Mouse (Mus musculus) splenic B cell, adult 2 months (primary cell): ENCODE data around the gene Cavin1.

Experiments used
- DNase-seq: peaks from one replicate; pipeline ENCODE4 v3.0.0-alpha.2; 2011; ENCODE audit warnings: low read depth, low spot score
- H3K27me3 ChIP-seq: 2 replicates; pipeline ENCODE4 v1.6.1; 2012; ENCODE audit warnings: mild to moderate bottlenecking, low read length, moderate library complexity, mixed read lengths; ENCODE audit not compliant: control insufficient read depth, poor library complexity, insufficient read depth, severe bottlenecking
- H3K36me3 ChIP-seq: 2 replicates; pipeline ENCODE4 v1.6.1; 2012; ENCODE audit warnings: mild to moderate bottlenecking, low read length, moderate library complexity, mixed read lengths; ENCODE audit not compliant: control insufficient read depth, poor library complexity, insufficient read depth, severe bottlenecking

The Cavin1 gene

GRCm38 (mm10) chr11:100969189-100969743 is 1.4 kb downstream of the Cavin1 start:
- DNase-seq: no peak
- Histone ChIP-seq H3K27me3 (peaks cover 3% of the 10 kb centered on the region; the same call in 1 of the 2 replicates), H3K36me3 (no peaks in the 10 kb centered on the region)

GRCm38 (mm10) chr11:100968501-100968900 is 2.2 kb downstream of the Cavin1 start:
- no peak for DNase-seq
- Histone ChIP-seq H3K36me3 (no peaks in the 10 kb centered on the region), H3K27me3 (peaks cover 3% of the 10 kb centered on the region; the same call in 1 of the 2 replicates)

- 0 out of 2 replicates have a peak, but pooled peaks cover 1% of the 10 kb centered on the region for H3K27me3 ChIP-seq
- H3K36me3 ChIP-seq: no peaks in the 10 kb centered on the region
- DNase-seq: no peak
These were observed 2.7 kb downstream of the Cavin1 start for GRCm38 (mm10) chr11:100967881-100968420.

GRCm38 (mm10) chr11:100967376-100967775 is 3.3 kb downstream of the Cavin1 start:
- DNase-seq: no peak
- H3K36me3 ChIP-seq: no peaks in the 10 kb centered on the region

GRCm38 (mm10) chr11:100965760-100966159 is 4.9 kb downstream of the Cavin1 start:
- Histone ChIP-seq H3K27me3 (0 out of 2 replicates have a peak, but pooled peaks cover 1% of the 10 kb centered on the region), H3K36me3 (no peaks in the 10 kb centered on the region)
- DNase-seq: no peak

More at GRCm38 (mm10) chr11:100967376-100967775, 3.3 kb downstream of the Cavin1 start:
- 0 out of 2 replicates have a peak, but pooled peaks cover 1% of the 10 kb centered on the region for H3K27me3 ChIP-seq

GRCm38 (mm10) chr11:100964901-100965542 is 5.7 kb downstream of the Cavin1 start:
- DNase-seq: no peak
- Histone ChIP-seq H3K27me3 (no peaks in the 10 kb centered on the region), H3K36me3 (no peaks in the 10 kb centered on the region)

GRCm38 (mm10) chr11:100964180-100964579 is 6.5 kb downstream of the Cavin1 start:
- H3K36me3 ChIP-seq: no peaks in the 10 kb centered on the region
- DNase-seq: no peak
- H3K27me3 ChIP-seq: no peaks in the 10 kb centered on the region

GRCm38 (mm10) chr11:100963647-100964046 is 7.0 kb downstream of the Cavin1 start:
- Histone ChIP-seq H3K27me3 (no peaks in the 10 kb centered on the region), H3K36me3 (no peaks in the 10 kb centered on the region)
- no peak for DNase-seq

GRCm38 (mm10) chr11:100962371-100962911 is 8.2 kb downstream of the Cavin1 start:
- no peak for DNase-seq
- Histone ChIP-seq H3K27me3 (no peaks in the 10 kb centered on the region), H3K36me3 (no peaks in the 10 kb centered on the region)

GRCm38 (mm10) chr11:100960540-100960939 is 10.1 kb downstream of the Cavin1 start:
- Histone ChIP-seq H3K36me3 (no peaks in the 10 kb centered on the region), H3K27me3 (no peaks in the 10 kb centered on the region)
- DNase-seq: no peak

- Histone ChIP-seq H3K27me3 (no peaks in the 10 kb centered on the region), H3K36me3 (no peaks in the 10 kb centered on the region)
- DNase-seq: no peak
These were observed 10.9 kb downstream of the Cavin1 start for GRCm38 (mm10) chr11:100959826-100960225.

GRCm38 (mm10) chr11:100959464-100959810 is 11.2 kb downstream of the Cavin1 start:
- Histone ChIP-seq H3K27me3 (no peaks in the 10 kb centered on the region), H3K36me3 (no peaks in the 10 kb centered on the region)
- DNase-seq: peak; percentile 82

GRCm38 (mm10) chr11:100958613-100959463 is 11.8 kb downstream of the Cavin1 start:
- Histone ChIP-seq H3K36me3 (no peaks in the 10 kb centered on the region), H3K27me3 (no peaks in the 10 kb centered on the region)
- no peak for DNase-seq

- Histone ChIP-seq H3K36me3 (no peaks in the 10 kb centered on the region), H3K27me3 (no peaks in the 10 kb centered on the region)
- no peak for DNase-seq
These were observed 12.7 kb downstream of the Cavin1 start for GRCm38 (mm10) chr11:100957915-100958469.
